Mouse (Mus musculus): Measurements from ENCODE around the gene Ntm.

- TF ChIP-seq CTCF (IDR thresholded peaks at IDR 0.05; ENCODE audit: borderline replicate concordance, extremely low read depth, insufficient read depth, insufficient read length) (no peak), POLR2A (IDR thresholded peaks at IDR 0.05; ENCODE audit: borderline replicate concordance, extremely low read depth, insufficient read depth, insufficient read length, poor library complexity, severe bottlenecking) (no peak)
Measured at GRCm38 (mm10) chr9:29663286-29663685, 299.7 kb downstream of the Ntm start.
